Mouse (Mus musculus) lung, postnatal 0 days (tissue): ENCODE data around the gene Crabp2.

Source experiments
- CTCF ChIP-seq: IDR thresholded peaks from 2 replicates; pipeline ENCODE4 v1.5.1; 2016; ENCODE audit warnings: antibody characterized with exemption, mild to moderate bottlenecking
- EP300 ChIP-seq: IDR thresholded peaks from 2 replicates; pipeline ENCODE4 v1.6.1; 2016; ENCODE audit warnings: antibody characterized with exemption, mild to moderate bottlenecking, control low read depth

GRCm38 (mm10) chr3:87979493-87979892 lies 31.0 kb downstream of the Crabp2 start:
- TF ChIP-seq CTCF (no peak), EP300 (no peak)
